Mouse (Mus musculus) right cerebral cortex, postnatal 14 days (tissue): ENCODE results near the gene Psg16.
A peak's percentile ranks its signal among the peaks of the same experiment; 100 is the strongest.

Source experiments
- DNase-seq: peaks from one replicate; pipeline ENCODE4 v3.0.0; 2022

Psg16 gene

GRCm38 (mm10) chr7:17135307-17135706, 61.5 kb downstream of the Psg16 start:
- no peak for DNase-seq

DNA sequence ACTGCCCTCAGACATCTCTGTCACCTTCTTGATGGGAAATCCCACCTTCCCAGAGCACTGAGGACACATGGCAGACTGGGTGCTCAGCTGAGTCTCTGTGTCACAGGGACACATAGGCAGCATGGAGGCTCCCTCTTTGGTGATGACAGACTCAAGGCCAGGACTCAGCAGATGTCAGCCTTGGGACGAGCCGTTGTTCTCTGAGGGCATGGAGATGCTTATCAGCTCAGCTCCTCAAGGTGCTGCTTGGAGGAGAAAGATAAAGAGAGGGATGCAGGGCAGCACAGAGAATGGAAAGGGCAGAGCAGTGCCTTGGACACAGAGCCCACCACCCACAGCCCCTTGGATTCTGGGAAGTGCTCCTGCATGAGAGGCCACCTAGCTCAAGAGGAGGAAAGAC, 76.1 kb downstream of the Psg16 start, which contains the start of gene Ceacam3:
TSS of gene Ceacam3 (plus strand) at position 352 of the 400 bp plus-strand sequence.
- no peak for DNase-seq

DNA sequence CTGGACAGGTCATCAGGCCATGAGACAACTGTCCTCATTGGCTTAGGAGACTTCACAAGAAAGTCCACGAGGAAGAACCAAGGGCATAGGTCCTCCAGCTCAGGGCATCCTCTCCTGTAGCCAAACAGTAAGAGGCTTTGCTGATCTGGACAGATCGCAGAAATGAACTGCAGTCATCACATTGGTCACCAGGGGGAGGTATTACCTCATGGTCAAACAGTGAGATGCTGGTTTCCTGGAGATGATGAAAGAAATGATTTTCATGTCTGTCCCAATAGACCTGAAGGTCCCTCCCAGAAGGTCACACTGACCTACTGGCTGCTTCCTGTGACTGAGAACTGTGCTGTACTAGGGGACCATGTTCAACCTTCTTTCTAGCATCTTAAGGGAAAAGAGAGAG, 81.8 kb downstream of the Psg16 start:
- peak; percentile 5 for DNase-seq

DNA sequence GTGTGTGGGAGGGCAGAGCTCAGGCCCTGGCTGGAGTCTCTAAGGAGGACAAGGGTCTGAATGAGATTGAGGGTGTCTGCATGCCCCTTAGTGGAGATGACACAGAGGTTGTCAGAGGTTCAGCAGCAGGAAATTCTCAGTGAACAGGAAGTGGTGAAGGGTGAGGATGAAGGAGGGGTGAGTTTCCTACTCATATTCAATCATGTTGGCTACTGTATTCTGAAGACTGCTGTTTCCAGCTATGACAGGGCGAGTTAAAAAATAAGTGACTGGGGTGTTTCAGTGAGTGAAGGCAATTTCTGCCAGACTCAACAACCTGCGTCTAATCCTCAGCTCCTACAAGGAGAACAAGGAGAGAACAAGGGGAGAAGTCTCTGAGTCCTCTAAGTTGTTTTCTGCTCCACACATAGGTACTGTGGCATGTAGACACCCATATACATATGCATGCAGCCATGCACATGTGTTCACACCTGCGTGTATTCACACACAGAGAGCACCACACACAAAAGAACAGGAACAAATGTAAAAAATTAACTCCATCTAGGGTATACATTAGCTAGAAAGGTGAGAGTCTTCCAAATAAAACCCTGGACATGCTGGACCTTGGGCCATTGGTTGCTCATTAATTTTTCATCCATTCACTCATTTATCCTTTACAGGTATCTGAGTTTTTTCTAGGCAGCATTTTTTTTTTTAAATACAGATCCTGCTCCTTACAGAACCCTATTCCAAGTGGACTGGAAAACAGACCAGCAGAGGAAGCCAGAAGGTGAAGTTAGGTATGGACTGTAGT, 83.2 kb downstream of the Psg16 start:
- DNase-seq, result no peak

- no peak for DNase-seq
These were observed 85.2 kb downstream of the Psg16 start for GRCm38 (mm10) chr7:17159011-17159410.

GRCm38 (mm10) chr7:17171827-17172226, 98.0 kb downstream of the Psg16 start:
- DNase-seq, result no peak
